Mouse (Mus musculus): ENCODE measurements around the gene Bnipl. TPM values are rescaled to one million over a fixed set of nuclear protein-coding genes. Genes with fewer than 3 reads are reported as not detected.

The Bnipl gene
- total RNA-seq, 2 experiments from 2014 or later = 0.36 to 0.74 TPM

- intact Hi-C loops (cut with DNase I) = no loop called here
These were observed 9.5 kb downstream of the Bnipl start, which contains the start of gene Gm128 for GRCm38 (mm10) chr3:95241498-95241897. Gm128 (minus strand) TSS chr3:95241598.

GRCm38 (mm10) chr3:95240900-95241299, 10.1 kb downstream of the Bnipl start:
- intact Hi-C loops (cut with DNase I) = no loop called here
- no peak for DNase-seq

More at GRCm38 (mm10) chr3:95241498-95241897, 9.5 kb downstream of the Bnipl start, which contains the start of gene Gm128:
- no peak for DNase-seq

- intact Hi-C loops (cut with DNase I) = no loop called here
- no peak for DNase-seq
These were observed 11.0 kb downstream of the Bnipl start for GRCm38 (mm10) chr3:95239971-95240370.

GRCm38 (mm10) chr3:95239022-95239421, 12.0 kb downstream of the Bnipl start:
- intact Hi-C loops (cut with DNase I) = no loop called here
- no peak for DNase-seq

- intact Hi-C loops (cut with DNase I) = no loop called here
- no peak for DNase-seq
These were observed 13.4 kb downstream of the Bnipl start for GRCm38 (mm10) chr3:95237541-95238099.

GRCm38 (mm10) chr3:95235386-95236301, 15.3 kb downstream of the Bnipl start:
- intact Hi-C loops (cut with DNase I) = no loop called here
- DNase-seq = no peak

- intact Hi-C loops (cut with DNase I) = no loop called here
These were observed 17.6 kb downstream of the Bnipl start for GRCm38 (mm10) chr3:95233303-95233980.

GRCm38 (mm10) chr3:95232771-95233170, 18.2 kb downstream of the Bnipl start:
- intact Hi-C loops (cut with DNase I) = no loop called here
- DNase-seq = no peak

More at GRCm38 (mm10) chr3:95233303-95233980, 17.6 kb downstream of the Bnipl start:
- no peak for DNase-seq

GRCm38 (mm10) chr3:95231298-95232221, 19.4 kb downstream of the Bnipl start, which contains the start of gene Mllt11:
Mllt11 (minus strand) TSS chr3:95232171.
- intact Hi-C loops (cut with DNase I) = no loop called here
- no peak for DNase-seq

- no peak for DNase-seq
- intact Hi-C loops (cut with DNase I) = no loop called here
These were observed 20.3 kb downstream of the Bnipl start for GRCm38 (mm10) chr3:95230495-95231297.

- intact Hi-C loops (cut with DNase I) = loop anchor here (5.0 kb wide), 1 partner anchor 52 kb away; the partner anchor contains the start of genes Mindy1 and Prune1
These were observed 21.1 kb downstream of the Bnipl start for GRCm38 (mm10) chr3:95229781-95230494.

GRCm38 (mm10) chr3:95228894-95229780, 21.9 kb downstream of the Bnipl start:
- DNase-seq = peak; percentile 79
- intact Hi-C loops (cut with DNase I) = loop anchor here (5.0 kb wide), 1 partner anchor 53 kb away; the partner anchor contains the start of genes Mindy1 and Prune1

More at GRCm38 (mm10) chr3:95229781-95230494, 21.1 kb downstream of the Bnipl start:
- peak; percentile 55 for DNase-seq

GRCm38 (mm10) chr3:95228148-95228893, 22.7 kb downstream of the Bnipl start, which contains the start of gene Cdc42se1:
Cdc42se1 (plus strand) TSS chr3:95228732.
- intact Hi-C loops (cut with DNase I) = loop anchor here (5.0 kb wide), 1 partner anchor 54 kb away; the partner anchor contains the start of genes Mindy1 and Prune1

GRCm38 (mm10) chr3:95227214-95227613, 23.8 kb downstream of the Bnipl start:
- intact Hi-C loops (cut with DNase I) = loop anchor here (5.0 kb wide), 1 partner anchor 55 kb away; the partner anchor contains the start of genes Mindy1 and Prune1
- no peak for DNase-seq

More at GRCm38 (mm10) chr3:95228148-95228893, 22.7 kb downstream of the Bnipl start, which contains the start of gene Cdc42se1:
- DNase-seq = peak; percentile 92

- intact Hi-C loops (cut with DNase I) = no loop called here
These were observed 26.7 kb downstream of the Bnipl start for GRCm38 (mm10) chr3:95224295-95224694.

GRCm38 (mm10) chr3:95223041-95223440, 28.0 kb downstream of the Bnipl start:
- DNase-seq = no peak
- intact Hi-C loops (cut with DNase I) = no loop called here

More at GRCm38 (mm10) chr3:95224295-95224694, 26.7 kb downstream of the Bnipl start:
- DNase-seq = no peak

Measured in left cerebral cortex, postnatal 4 days (tissue).